Mouse (Mus musculus) lung, adult 18-20 months (tissue): ENCODE measurements around the gene Kcnj9.

Experiments used
- DNase-seq, 2 experiments: peaks; one replicate each; pipeline ENCODE4 v3.0.0; 2022; ENCODE audit warnings: mixed read lengths in 2 of 2

Gene Kcnj9

DNA sequence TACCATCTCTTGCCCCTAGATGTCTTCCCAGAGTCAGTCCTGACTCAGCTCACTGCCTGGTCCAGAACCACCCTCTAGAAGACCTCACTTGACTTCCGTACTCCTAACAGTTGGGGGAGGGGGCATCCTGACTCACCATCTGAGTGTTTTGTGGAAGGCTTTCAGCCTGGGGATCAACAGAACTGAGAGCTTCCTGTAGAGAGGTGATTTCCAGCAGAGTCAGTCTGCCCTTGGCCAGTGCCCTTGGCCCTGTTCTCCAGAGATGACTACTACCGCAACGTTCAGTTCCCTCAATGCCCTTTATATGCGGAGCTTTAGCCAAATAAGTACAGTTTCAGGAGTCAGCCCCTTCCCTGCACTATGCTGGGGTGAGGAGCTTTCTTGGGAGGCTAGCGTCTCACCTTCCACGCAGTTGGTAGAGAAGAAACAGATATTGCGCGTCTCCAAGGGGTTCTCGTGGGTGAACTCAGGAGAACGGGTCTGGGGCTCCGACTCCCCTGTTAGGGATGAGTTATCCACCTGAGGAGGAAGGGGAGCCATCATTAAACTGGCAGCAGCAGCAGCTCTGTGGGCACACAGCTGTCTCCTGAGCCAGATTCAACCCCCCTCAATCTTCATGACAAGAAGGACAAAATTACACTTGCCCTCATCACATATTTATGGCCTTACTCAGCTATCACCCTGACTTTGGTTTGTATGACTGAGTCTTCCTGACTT is 40.1 kb downstream of the Kcnj9 start:
- DNase-seq = no peak

DNA sequence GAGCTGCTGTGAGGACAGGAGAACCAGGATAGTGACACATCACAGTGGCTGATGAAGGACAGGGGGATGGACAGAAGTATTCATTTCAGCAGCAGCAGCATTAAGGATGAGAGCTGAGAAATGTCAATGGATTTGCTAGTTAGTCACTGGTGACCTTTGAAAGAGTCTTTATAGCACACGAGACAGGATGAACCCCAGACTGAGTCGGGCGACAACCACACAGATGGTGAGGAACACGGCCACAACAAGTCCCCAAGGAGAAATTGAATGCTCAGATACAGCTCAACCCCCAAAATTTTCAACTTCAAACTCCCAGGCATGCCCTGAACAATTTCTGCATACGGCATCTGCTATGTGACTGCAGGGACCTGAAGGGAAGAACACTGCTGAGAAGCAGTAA is 42.4 kb downstream of the Kcnj9 start:
- no peak for DNase-seq

GRCm38 (mm10) chr1:172284221-172284620 is 44.9 kb downstream of the Kcnj9 start:
- no peak for DNase-seq

DNA sequence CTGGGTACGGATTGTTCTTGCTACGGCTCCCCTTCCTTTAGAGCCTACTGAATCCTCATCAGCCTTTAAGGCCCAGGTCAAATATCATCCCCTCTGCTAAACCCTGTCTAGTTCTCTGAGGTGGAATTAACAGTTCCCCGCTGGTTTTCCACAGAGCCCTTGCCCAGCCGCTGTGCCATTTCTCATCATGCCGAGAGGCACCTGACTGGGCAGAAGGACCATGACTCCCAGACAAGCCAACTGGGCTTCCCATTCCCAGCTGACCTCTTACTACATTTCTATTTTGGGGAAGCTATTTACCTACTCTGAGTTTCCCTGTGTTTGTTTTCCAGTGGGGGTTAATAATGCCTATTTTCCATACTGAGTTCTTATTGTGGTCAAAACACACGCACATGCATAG is 46.0 kb downstream of the Kcnj9 start:
- no peak for DNase-seq

GRCm38 (mm10) chr1:172281522-172282254 is 47.4 kb downstream of the Kcnj9 start:
- DNase-seq = peak in 1 of 2 experiments; percentile 21

DNA sequence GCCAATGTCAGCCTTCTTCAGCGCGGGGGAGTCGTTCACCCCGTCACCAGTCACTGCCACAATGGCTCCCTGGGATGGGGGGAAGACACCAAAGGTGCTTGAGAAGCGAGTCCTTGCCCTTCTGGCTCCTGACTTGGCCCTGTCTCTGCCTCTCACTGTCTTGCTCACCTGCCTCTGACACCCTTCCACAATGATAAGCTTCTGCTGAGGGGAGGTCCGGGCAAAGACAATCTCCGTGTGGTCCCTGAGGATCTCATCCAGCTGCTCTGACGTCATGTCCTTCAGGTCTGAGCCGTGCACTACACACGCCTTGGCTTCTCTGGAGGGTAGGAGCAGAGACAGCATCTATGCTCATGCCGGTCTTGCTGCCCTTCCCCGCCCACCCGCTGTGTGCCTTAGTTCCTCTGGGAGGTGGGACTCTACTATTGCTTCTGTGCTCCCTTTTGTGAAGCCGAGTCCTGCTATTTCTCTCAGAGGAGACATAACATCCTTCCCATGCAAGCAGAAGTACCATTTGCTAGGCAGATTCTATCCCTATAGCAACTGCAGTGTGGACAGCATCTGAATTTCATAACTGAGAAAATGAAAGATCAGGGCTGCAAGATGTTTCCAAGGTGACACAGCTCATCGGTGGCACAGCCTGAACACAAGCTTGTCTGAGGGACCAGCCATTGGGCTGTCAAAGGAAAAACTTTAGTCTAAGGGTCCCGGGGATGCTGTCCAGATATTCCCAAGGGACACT is 49.2 kb downstream of the Kcnj9 start:
- no peak for DNase-seq

DNA sequence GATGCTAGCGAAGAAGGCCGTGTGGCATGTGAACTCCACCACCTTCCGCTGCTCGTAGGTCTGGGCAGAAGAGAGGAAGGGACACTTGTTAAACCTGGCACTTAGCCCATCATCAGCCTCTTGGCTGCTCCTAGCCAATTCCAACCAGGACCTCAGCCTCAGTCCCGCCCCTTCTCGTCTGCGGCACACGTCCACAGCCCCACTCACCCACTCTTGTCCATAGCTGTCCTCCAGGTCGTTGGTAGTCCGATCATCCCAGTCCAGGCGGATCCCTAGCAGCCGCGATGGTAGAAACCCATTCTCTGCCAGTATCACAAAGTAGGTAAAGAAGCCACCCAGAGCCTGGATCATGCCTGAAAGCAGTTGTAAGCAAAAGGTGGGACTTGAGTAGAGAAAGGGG is 50.8 kb downstream of the Kcnj9 start:
- DNase-seq = no peak

DNA sequence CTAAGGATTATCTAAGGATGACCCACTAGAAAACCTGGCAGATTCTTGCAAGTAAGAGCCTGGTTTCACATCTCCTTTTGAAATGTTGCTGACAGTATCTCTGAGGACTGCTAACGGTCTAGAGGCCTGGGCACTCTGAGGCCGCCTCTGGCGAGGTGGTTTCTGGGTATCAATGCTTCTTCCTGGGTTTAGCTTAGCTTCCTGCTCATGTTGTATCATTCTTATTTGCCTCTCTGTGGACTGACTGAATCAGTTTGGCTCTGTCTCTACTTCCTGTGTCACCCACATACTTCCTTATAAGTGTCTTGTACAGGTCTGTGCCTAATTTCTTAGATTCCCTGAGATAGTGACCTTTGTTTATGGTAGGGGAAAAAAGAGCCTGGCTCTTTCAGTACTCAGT is 51.9 kb downstream of the Kcnj9 start:
- DNase-seq = peak; percentile 26 to 33

DNA sequence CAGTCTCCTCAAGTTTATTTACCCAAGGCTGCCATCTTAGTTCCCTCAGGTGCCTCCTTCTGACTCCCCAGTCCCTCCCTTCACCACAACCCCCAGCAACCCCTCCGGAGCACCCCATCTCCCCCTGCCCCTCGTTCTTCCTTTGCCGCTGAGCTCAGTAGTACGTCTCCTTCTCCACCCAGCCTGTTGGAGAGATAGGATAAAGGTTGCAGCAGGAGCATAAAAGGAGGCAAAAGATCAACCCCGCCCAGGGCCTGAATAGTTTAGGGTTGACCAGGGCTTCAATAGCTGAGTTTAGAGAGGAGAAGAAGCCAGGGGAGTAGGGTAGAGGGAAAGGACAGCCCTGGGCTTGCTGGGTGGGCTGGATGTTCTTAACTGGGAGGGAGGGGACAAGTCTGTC is 54.6 kb downstream of the Kcnj9 start:
- no peak for DNase-seq

DNA sequence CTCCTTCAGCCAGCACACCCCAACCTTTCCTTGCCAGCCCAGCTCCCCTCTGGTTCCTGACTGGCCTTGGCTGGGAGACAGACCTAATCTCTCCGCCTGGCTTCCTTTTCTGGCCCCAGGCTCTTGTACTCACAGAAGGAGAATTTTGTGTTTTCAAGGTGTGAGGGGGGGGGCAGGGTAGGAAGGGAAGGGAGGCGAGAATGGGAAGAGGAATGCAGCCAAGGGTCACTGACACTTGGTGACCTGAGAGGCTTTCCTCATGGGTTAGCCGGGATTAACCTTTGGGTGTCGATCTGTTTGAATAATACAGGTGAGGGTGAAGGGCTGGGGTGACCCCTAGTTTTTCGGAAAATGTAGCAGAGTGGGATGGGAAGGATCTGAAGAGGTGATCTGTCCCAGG is 55.0 kb downstream of the Kcnj9 start:
- no peak for DNase-seq

GRCm38 (mm10) chr1:172273386-172273785 is 55.7 kb downstream of the Kcnj9 start:
- no peak for DNase-seq

DNA sequence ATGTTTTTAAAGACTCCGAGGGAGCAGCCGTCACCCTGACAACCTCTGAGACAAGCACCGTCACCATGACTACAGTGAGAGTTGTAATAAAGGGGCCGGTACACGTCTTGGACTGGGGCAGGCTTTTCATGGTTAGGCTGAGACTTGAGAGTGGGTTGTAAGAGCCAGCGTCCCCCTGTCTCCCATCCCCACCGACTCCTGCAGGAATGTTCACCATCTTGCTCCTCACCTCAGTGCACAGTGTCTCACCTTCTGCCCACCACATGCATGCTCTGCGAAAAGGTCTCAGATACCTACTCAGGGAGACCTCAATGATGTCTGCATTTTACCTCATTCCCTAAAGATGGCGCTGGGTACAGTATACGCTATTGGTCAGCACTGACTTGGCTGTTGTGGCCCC is 57.4 kb downstream of the Kcnj9 start:
- DNase-seq = no peak

DNA sequence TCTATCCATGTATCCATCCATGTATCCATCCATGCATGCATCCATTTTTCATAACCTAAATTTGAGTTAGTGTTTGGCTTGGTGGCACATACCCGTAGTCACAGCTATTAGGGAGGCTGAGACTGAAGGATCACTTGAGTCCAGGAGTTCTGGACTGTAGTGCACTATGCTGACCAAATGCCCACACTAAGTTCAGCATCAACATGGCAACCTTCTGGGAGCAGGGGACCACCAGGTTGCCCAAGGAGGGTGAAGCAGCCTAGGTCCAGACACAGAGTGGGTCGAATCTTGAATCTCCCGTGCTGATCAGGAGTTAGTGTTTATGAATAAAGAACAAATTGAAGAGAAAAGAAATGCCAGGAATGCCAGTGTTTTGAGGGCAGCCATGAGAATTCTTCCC is 57.9 kb downstream of the Kcnj9 start:
- DNase-seq = no peak
